Mouse (Mus musculus): Measurements from ENCODE around the gene Phldb3.

Gene Phldb3

GRCm38 (mm10) chr7:24610144-24610878 lies at the start of gene Phldb3:
TSS of gene Phldb3 (plus strand) at chr7:24610763.
- no peak for DNase-seq (ENCODE audit: extremely low spot score, low read depth, low spot score)

GRCm38 (mm10) chr7:24561450-24561849 lies 49.1 kb upstream of the Phldb3 start:
- DNase-seq (ENCODE audit: extremely low spot score, low read depth, low spot score): no peak

GRCm38 (mm10) chr7:24563191-24563836 lies 47.2 kb upstream of the Phldb3 start:
- DNase-seq (ENCODE audit: extremely low spot score, low read depth, low spot score): no peak

- DNase-seq (ENCODE audit: extremely low spot score, low read depth, low spot score): no peak
Observed at GRCm38 (mm10) chr7:24563837-24564206, 46.7 kb upstream of the Phldb3 start.

GRCm38 (mm10) chr7:24564607-24565265 lies 45.8 kb upstream of the Phldb3 start:
- no peak for DNase-seq (ENCODE audit: extremely low spot score, low read depth, low spot score)

GRCm38 (mm10) chr7:24565627-24566026 lies 44.9 kb upstream of the Phldb3 start:
- DNase-seq (ENCODE audit: extremely low spot score, low read depth, low spot score): no peak

GRCm38 (mm10) chr7:24566206-24566605 lies 44.4 kb upstream of the Phldb3 start:
- no peak for DNase-seq (ENCODE audit: extremely low spot score, low read depth, low spot score)

GRCm38 (mm10) chr7:24568512-24568911 lies 42.1 kb upstream of the Phldb3 start:
- no peak for DNase-seq (ENCODE audit: extremely low spot score, low read depth, low spot score)

GRCm38 (mm10) chr7:24571071-24571470 lies 39.5 kb upstream of the Phldb3 start:
- no peak for DNase-seq (ENCODE audit: extremely low spot score, low read depth, low spot score)

GRCm38 (mm10) chr7:24572455-24572854 lies 38.1 kb upstream of the Phldb3 start:
- no peak for DNase-seq (ENCODE audit: extremely low spot score, low read depth, low spot score)

GRCm38 (mm10) chr7:24574224-24574796 lies 36.3 kb upstream of the Phldb3 start:
- no peak for DNase-seq (ENCODE audit: extremely low spot score, low read depth, low spot score)

- no peak for DNase-seq (ENCODE audit: extremely low spot score, low read depth, low spot score)
Observed at GRCm38 (mm10) chr7:24577811-24578210, 32.8 kb upstream of the Phldb3 start.

- DNase-seq (ENCODE audit: extremely low spot score, low read depth, low spot score): no peak
Observed at GRCm38 (mm10) chr7:24584876-24585275, 25.7 kb upstream of the Phldb3 start.

- no peak for DNase-seq (ENCODE audit: extremely low spot score, low read depth, low spot score)
Observed at GRCm38 (mm10) chr7:24585995-24586394, 24.6 kb upstream of the Phldb3 start.

- DNase-seq (ENCODE audit: extremely low spot score, low read depth, low spot score): no peak
Observed at GRCm38 (mm10) chr7:24586828-24587227, 23.7 kb upstream of the Phldb3 start.

GRCm38 (mm10) chr7:24587330-24588105 lies 23.0 kb upstream of the Phldb3 start, which contains the start of the genes Ethe1 and Zfp575:
TSS of gene Ethe1 (plus strand) at chr7:24587543.
TSS of gene Zfp575 (minus strand) at chr7:24587641.
- DNase-seq (ENCODE audit: extremely low spot score, low read depth, low spot score): no peak

GRCm38 (mm10) chr7:24588336-24588735 lies 22.2 kb upstream of the Phldb3 start:
- no peak for DNase-seq (ENCODE audit: extremely low spot score, low read depth, low spot score)

GRCm38 (mm10) chr7:24591735-24592134 lies 18.8 kb upstream of the Phldb3 start:
- no peak for DNase-seq (ENCODE audit: extremely low spot score, low read depth, low spot score)

- DNase-seq (ENCODE audit: extremely low spot score, low read depth, low spot score): no peak
Observed at GRCm38 (mm10) chr7:24592163-24592562, 18.4 kb upstream of the Phldb3 start.

- DNase-seq (ENCODE audit: extremely low spot score, low read depth, low spot score): no peak
Observed at GRCm38 (mm10) chr7:24592781-24593180, 17.8 kb upstream of the Phldb3 start.

Data from hindlimb bud, embryonic 11.5 days (tissue).